Mouse (Mus musculus) lung, adult 2 months (tissue): ENCODE data around the gene Tbck.

Source experiments
- CTCF ChIP-seq: fragments of 200-500 bp; IDR thresholded peaks from 2 replicates; pipeline ENCODE4 v1.5.1; 2011; ENCODE audit warnings: mild to moderate bottlenecking, low read length, control low read depth; ENCODE audit not compliant: insufficient read depth
- POLR2A ChIP-seq: fragments of 200-500 bp; IDR thresholded peaks from 2 replicates; pipeline ENCODE4 v1.6.1; 2011; ENCODE audit warnings: low read depth, mild to moderate bottlenecking, control low read depth, low read length, borderline replicate concordance; ENCODE audit errors: extremely low read depth

DNA sequence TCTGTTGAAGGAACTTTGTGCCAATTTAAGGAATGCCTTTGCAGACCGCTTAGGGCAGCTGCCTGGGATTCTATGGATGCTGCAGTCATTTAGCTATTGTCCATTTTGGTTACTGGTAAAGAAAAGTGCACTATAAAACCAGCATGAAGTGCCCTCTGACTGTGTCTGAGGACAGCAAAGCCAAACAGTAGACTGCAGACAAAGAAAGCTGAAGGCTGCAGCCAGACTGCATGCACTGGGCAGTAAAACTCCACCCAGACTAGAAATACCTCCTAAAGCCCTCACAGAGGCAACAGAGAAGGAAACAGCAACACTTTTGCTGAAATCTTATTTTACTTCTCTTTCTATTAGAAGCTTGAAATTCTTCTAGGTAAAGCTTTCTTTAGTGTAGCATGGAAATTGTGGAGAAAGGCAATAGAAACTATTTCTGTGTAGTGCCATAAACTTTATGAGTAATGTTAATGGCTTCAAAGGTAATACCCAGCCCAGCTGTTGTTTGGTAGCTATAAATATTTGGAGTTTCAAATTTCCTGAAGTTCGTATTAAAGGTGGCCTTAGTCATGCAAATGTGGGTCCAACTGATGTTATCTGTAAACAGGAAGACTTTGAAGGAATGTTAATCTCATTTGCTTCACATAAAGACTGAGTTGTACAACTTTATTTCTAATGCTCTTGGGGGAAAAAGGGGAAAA is 124.1 kb downstream of the Tbck start:
- TF ChIP-seq CTCF (no peak), POLR2A (no peak)
